Mouse (Mus musculus) limb, embryonic 12.5 days (tissue): Measurements from ENCODE around the gene Dysf. TPM values are rescaled to one million over a fixed set of nuclear protein-coding genes. Genes with fewer than 3 reads are reported as not detected.

Experiments used
- ATAC-seq: fragments of 200-750 bp; cut with Nextera tagmentation; 2 replicates; pipeline ENCODE4 v1.8.0; 2017; ENCODE audit warnings: low read depth, moderate TSS enrichment; ENCODE audit not compliant: insufficient number of reproducible peaks, insufficient read depth, low FRiP score, low TSS enrichment
- H3K27ac ChIP-seq: fragments of 300-500 bp; sonication (generic); 2 replicates; pipeline ENCODE4 v1.5.1; 2016; ENCODE audit warnings: mild to moderate bottlenecking, moderate library complexity
- H3K27me3 ChIP-seq: fragments of 300-500 bp; sonication (generic); 2 replicates; pipeline ENCODE4 v1.6.1; 2016; ENCODE audit warnings: mild to moderate bottlenecking, moderate library complexity
- H3K36me3 ChIP-seq: fragments of 300-500 bp; sonication (generic); 2 replicates; pipeline ENCODE4 v1.6.1; 2016; ENCODE audit warnings: mild to moderate bottlenecking, moderate library complexity
- H3K4me1 ChIP-seq: fragments of 300-500 bp; sonication (generic); replicated peaks from 2 replicates; pipeline ENCODE4 v1.6.1; 2016
- H3K4me2 ChIP-seq: fragments of 300-500 bp; sonication (generic); 2 replicates; pipeline ENCODE4 v1.6.1; 2016; ENCODE audit warnings: mild to moderate bottlenecking, moderate library complexity
- H3K4me3 ChIP-seq: fragments of 300-500 bp; sonication (generic); replicated peaks from 2 replicates; pipeline ENCODE4 v1.5.1; 2016; ENCODE audit warnings: mild to moderate bottlenecking
- H3K9ac ChIP-seq: fragments of 300-500 bp; sonication (generic); replicated peaks from 2 replicates; pipeline ENCODE4 v1.6.1; 2016; ENCODE audit warnings: mild to moderate bottlenecking, moderate library complexity
- H3K9me3 ChIP-seq: fragments of 300-500 bp; sonication (generic); 2 replicates; pipeline ENCODE4 v1.6.1; 2016; ENCODE audit warnings: mild to moderate bottlenecking, moderate library complexity
- WGBS: fragments of 180-500 bp; shearing (Covaris S2); methylation state at CpG from one replicate; pipeline ENCODE4 v1.1.7; 2016; 5-methylcytosine and 5-hydroxymethylcytosine counted together
- polyA plus RNA-seq: library from polyadenylated mRNA; unstranded; fragments of >200 nt; fragmentation: Nextera tagmentation; extraction: Ambion mirVana; gene quantifications from 2 replicates; pipeline ENCODE4 v1.2.1, GENCODE M21; 2016

Gene Dysf
- polyA plus RNA-seq, 1 experiment from 2014 or later: 13.3 TPM

DNA sequence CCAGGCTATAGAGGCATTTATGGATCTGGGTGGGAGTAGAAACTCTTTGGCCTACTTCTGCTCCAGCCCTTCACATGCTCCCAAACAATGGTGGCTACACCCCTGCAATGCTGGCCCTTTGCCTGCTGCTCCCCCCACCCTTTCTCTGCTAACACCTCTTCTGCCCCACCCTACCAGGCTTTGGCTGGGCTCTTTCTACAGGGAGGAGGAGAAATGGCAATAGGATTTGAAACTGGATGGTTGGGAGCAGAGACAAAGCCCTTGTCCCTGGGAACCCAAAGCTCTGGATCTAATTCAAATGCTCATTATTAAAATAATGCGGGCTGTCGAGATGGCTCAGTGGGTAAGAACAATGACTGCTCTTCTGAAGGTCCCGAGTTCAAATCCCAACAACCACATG is 72.2 kb downstream of the Dysf start:
- no peaks in the 10 kb centered on the region for H3K27me3 ChIP-seq
- H3K4me2 ChIP-seq: no peak overlapping the region
- H3K4me1 ChIP-seq: peaks cover 10% of the 10 kb centered on the region
- H3K27ac ChIP-seq: no peak overlapping the region
- no peaks in the 10 kb centered on the region for H3K9me3 ChIP-seq
- H3K9ac ChIP-seq: no peak overlapping the region
- H3K4me3 ChIP-seq: no peak overlapping the region
- 89% methylated on average over 3 of the region's 3 CpGs for WGBS
- H3K36me3 ChIP-seq: no peaks in the 10 kb centered on the region
- ATAC-seq: no peak

DNA sequence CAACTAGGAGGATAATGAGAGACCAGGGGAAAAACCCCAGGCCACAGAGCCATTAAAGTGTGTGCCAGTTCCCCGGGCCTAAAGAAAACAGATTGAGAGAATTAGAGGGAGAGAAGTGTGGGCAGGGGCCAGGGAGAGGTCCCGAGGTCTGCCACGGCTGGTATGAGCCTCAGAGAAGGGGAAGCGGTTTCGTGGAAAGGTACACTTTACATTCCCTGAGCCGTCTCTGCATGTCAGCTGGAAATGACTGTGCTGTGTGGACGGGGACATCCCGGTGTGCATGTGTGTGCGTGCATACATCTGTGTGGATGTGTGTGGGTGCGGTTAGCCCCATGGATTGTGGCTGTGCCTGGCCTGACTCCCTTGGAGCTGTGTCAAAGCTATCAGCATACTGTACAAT is 76.4 kb downstream of the Dysf start:
- Histone ChIP-seq H3K4me1 (peaks cover 10% of the 10 kb centered on the region), H3K36me3 (no peaks in the 10 kb centered on the region), H3K4me3 (no peak overlapping the region), H3K9ac (no peak overlapping the region), H3K27ac (0 out of 2 replicates have a peak overlapping the region, but pooled peaks have one; percentile 31), H3K9me3 (0 out of 2 replicates have a peak, but pooled peaks cover under 1% of the 10 kb centered on the region), H3K27me3 (no peaks in the 10 kb centered on the region), H3K4me2 (no peak overlapping the region)
- WGBS: 51% methylated on average over 10 of the region's 10 CpGs
- no peak for ATAC-seq

DNA sequence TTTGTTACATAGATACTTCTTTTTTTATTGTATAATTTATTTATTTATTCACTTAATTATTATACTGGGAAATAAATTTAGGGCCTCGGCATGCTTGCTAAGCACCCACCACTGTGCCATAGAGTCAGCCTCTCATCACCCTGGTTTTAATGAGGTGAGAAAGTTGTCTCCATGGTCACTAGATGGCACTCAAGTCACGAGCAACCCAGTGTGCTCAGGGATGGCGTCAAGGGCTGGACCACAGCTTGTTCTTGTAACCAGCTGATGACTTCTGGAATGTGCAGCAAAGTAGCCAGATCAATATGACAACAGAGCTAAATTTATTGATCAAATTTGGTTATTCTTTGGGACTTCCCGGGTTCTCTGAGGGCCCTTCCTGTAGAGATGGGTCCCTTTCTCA is 85.1 kb downstream of the Dysf start:
- no peak overlapping the region for H3K27ac ChIP-seq
- H3K27me3 ChIP-seq: no peaks in the 10 kb centered on the region
- peaks cover 29% of the 10 kb centered on the region for H3K4me1 ChIP-seq
- H3K4me3 ChIP-seq: no peak overlapping the region
- H3K9me3 ChIP-seq: 0 out of 2 replicates have a peak, but pooled peaks cover 2% of the 10 kb centered on the region
- WGBS: 11% methylated on average over 4 of the region's 4 CpGs
- no peak overlapping the region for H3K9ac ChIP-seq
- no peaks in the 10 kb centered on the region for H3K36me3 ChIP-seq
- ATAC-seq: 0 out of 2 replicates have a peak, but pooled peaks have one; percentile 20
- no peak overlapping the region for H3K4me2 ChIP-seq

DNA sequence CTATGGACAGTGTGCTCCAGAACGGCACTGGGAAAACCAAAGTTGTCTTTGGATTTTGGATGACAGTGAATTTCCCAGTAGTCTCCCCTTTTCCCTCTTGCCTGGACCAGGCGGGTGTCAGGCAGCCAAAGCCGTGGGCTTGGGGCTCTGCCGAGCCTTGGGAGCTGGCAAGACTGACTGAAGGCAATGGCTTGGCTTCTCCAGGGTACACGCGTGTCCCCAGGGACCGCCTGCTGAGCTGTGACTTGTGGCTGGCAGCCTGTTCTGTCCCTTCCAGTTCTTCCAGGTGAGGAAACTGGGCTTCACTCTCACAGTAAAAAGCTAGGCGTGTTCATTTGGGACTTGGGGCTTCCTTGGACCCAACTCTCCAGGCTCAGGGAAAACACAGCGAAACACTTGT is 86.1 kb downstream of the Dysf start:
- Histone ChIP-seq H3K36me3 (no peaks in the 10 kb centered on the region), H3K4me2 (no peak overlapping the region), H3K27ac (no peak overlapping the region), H3K9ac (no peak overlapping the region), H3K9me3 (0 out of 2 replicates have a peak, but pooled peaks cover 2% of the 10 kb centered on the region), H3K4me1 (peaks cover 36% of the 10 kb centered on the region), H3K27me3 (no peaks in the 10 kb centered on the region), H3K4me3 (no peak overlapping the region)
- ATAC-seq: no peak
- WGBS: 86% methylated on average over 9 of the region's 9 CpGs

DNA sequence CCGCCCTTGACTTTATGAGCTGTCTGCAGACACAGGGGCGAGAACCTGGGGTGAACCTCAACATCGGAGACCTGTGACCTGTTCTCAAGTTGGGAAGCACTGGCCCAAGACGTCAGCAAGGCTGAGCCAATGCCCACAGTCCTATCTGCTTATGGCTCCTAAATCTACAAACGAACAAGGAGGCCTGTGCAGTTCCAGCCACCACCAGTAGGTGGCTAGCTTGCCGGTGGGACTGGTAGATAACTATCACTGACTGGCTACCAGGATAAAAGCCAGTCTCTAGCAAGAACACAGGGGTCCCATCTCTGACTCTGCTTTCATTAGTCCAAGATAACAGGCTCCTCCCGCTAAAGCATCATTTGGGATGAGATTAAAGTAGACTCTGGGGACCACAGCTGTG is 86.6 kb downstream of the Dysf start:
- Histone ChIP-seq H3K27me3 (no peaks in the 10 kb centered on the region), H3K9me3 (no peaks in the 10 kb centered on the region), H3K4me1 (peaks cover 41% of the 10 kb centered on the region), H3K27ac (no peak overlapping the region), H3K4me3 (no peak overlapping the region), H3K36me3 (no peaks in the 10 kb centered on the region), H3K4me2 (no peak overlapping the region), H3K9ac (no peak overlapping the region)
- 19% methylated on average over 7 of the region's 7 CpGs for WGBS
- ATAC-seq: no peak

DNA sequence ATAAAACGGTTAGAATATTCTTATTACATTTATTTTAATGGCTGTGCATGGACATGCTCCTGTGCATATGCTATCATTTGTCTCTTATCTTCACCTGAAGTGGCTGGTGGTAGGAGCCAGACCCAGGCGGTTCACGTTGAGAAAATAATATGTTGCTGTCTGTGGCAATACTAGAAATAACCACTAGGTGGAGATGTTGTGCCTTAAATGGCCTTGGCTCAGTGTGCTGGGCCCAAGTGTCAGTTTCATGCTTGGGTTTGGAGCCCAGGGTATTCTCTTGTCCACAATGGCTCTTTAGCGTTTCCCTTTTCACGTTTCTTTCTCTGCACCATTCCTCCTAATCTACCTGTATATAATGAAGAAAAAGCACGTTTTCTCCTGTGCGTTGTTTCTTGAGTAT is 87.5 kb downstream of the Dysf start:
- Histone ChIP-seq H3K4me3 (no peak overlapping the region), H3K36me3 (no peaks in the 10 kb centered on the region), H3K9me3 (no peaks in the 10 kb centered on the region), H3K4me1 (peaks cover 44% of the 10 kb centered on the region), H3K27me3 (no peaks in the 10 kb centered on the region), H3K4me2 (no peak overlapping the region), H3K27ac (peak overlapping the region; percentile 47; the same call in 1 of the 2 replicates), H3K9ac (no peak overlapping the region)
- peak; percentile 38; the same call in 1 of the 2 replicates for ATAC-seq
- WGBS: 8% methylated on average over 7 of the region's 7 CpGs

DNA sequence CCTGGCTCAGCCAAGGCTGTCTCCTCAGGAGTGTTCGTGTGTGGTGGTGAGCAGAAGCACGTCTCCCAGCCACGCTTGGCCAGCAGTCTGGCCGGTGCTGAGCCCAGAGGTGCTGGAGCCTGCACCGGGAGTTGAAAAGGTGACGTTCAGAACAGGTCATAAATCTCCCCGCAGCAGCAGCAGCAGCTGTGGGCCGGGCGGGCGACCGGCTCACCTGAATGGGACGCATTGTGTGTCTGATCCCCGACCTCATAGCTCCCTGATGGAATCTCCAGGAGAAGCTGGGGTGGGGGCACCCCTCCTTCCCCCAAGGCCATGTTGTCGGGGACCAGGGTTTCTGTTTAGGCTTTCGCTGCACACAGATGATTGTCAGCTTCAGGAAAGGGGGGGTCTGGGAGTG is 93.6 kb downstream of the Dysf start:
- Histone ChIP-seq H3K27me3 (no peaks in the 10 kb centered on the region), H3K4me3 (no peak overlapping the region), H3K36me3 (no peaks in the 10 kb centered on the region), H3K4me2 (peak overlapping the region; percentile 26), H3K27ac (peak overlapping the region; percentile 77), H3K9me3 (no peaks in the 10 kb centered on the region), H3K4me1 (peaks cover 76% of the 10 kb centered on the region), H3K9ac (no peak overlapping the region)
- 11% methylated on average over 15 of the region's 15 CpGs for WGBS
- no peak for ATAC-seq

DNA sequence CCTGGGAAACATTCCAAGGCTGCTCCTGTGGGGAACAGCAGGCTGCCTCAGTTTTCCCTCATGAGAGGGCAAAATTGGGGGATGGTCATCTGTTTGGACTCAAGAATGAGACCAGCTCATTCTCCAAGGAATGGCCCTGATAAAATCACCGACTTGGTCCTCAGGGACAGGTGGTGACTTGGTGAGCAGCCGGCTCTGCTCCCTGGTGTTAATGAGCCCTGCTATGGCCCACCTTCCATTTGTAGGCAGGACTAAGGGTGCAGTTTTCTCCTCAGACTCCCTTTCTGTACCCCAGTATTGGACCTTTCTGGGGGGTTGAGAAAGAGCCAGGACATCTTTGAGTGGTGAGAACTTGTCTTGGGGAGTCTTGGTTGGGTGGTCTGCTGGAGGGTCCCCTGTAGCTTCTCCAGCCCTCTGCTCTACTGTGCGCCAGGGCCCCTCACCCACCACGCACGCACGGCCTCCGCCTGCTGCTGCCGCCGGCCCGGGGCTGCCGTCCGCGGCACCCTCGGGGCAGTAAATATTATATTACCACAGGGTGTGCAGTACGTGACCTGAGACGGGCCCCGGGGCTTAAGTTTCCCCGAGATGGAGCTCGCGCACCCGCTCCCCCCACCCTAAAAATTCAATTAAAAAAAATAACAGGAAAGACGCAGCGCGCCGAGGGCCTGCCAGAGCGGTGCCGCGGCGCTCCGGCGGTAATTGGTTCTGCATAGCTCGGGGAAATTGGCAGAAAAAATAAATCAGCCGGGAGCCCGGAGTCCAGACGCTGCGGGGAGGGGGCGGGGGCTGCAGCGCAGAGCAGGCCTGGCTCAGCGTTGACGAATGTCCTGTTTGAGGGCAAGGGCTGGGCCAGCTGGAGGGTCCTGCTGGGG is 97.0 kb downstream of the Dysf start:
- Histone ChIP-seq H3K36me3 (no peaks in the 10 kb centered on the region), H3K9me3 (no peaks in the 10 kb centered on the region), H3K9ac (peak overlapping the region; percentile 32; the same call in 1 of the 2 replicates), H3K4me1 (peaks cover 66% of the 10 kb centered on the region), H3K27ac (peak overlapping the region; percentile 97), H3K27me3 (no peaks in the 10 kb centered on the region), H3K4me3 (peak overlapping the region; percentile 28), H3K4me2 (peak overlapping the region; percentile 62)
- WGBS: 4% methylated on average over 40 of the region's 40 CpGs
- peak; percentile 85 for ATAC-seq

DNA sequence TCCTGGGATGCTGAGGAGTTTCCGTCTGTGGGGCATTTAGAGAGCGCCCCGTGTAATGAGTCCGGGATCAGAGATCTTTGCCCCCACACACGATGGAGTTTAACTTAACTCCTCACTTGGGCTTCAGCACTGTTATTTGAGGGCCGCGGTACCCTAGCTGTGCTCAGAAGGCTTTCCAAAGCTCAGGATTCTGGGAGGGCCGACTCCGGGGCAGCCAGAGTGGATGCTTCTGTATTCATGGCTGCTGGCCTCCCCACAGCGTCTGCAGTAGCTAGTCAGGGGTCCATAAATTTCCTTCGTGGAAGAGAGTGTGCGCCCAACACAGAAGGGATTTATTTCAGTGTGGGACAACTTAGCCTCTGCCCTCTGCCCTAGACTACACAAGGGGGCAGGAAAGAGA is 97.7 kb downstream of the Dysf start:
- Histone ChIP-seq H3K27ac (peak overlapping the region; percentile 97), H3K9ac (no peak overlapping the region), H3K4me2 (peak overlapping the region; percentile 62), H3K4me1 (peaks cover 62% of the 10 kb centered on the region), H3K9me3 (no peaks in the 10 kb centered on the region), H3K36me3 (no peaks in the 10 kb centered on the region), H3K27me3 (no peaks in the 10 kb centered on the region), H3K4me3 (peak overlapping the region; percentile 28)
- ATAC-seq: peak; percentile 18; the same call in 1 of the 2 replicates
- WGBS: 3% methylated on average over 12 of the region's 12 CpGs

DNA sequence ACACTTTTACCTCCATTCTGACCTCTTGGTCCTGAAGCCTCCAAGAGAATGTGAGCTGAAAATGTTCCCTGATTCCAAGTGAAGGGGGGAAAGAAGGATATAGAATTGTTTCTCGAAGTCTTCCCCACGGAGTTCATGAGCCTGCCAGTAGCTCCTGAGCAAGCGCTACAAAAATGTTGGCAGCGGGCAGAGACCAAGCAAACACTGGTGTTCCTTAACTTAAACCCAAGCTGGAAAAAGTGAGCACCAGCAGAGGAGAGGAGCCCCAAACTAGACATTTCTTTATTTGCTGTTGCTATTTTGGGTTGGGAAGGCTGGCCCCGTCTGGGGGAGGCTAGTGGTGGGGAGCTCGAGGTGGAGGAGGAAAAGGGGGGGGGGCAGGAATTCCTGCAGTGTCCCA is 102.0 kb downstream of the Dysf start:
- Histone ChIP-seq H3K4me2 (no peak overlapping the region), H3K4me1 (peaks cover 25% of the 10 kb centered on the region), H3K4me3 (no peak overlapping the region), H3K9me3 (no peaks in the 10 kb centered on the region), H3K27ac (0 out of 2 replicates have a peak overlapping the region, but pooled peaks have one; percentile 25), H3K27me3 (no peaks in the 10 kb centered on the region), H3K9ac (no peak overlapping the region), H3K36me3 (no peaks in the 10 kb centered on the region)
- no peak for ATAC-seq
- WGBS: 77% methylated on average over 6 of the region's 6 CpGs

DNA sequence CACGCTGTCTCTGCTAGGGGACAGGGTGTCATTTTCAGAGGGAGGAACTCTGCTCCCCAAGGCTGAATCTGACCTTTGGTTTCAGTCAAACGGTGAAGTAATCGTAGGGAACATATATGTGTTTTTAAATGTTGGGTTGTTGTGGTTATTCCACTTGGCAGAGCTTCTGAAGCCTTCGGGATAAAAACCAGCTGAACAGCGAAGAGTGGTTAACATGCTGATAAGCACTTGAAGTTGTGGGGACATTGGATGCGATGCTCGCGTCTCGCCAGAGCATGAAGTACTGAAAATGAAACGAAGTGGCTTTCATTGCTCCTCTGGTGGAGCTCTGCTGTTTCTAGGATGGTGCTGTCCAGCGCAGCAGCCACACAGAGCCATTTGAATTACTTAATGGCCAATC is 102.7 kb downstream of the Dysf start:
- Histone ChIP-seq H3K9ac (no peak overlapping the region), H3K4me2 (no peak overlapping the region), H3K27me3 (no peaks in the 10 kb centered on the region), H3K36me3 (no peaks in the 10 kb centered on the region), H3K4me3 (no peak overlapping the region), H3K9me3 (no peaks in the 10 kb centered on the region), H3K27ac (no peak overlapping the region), H3K4me1 (peaks cover 24% of the 10 kb centered on the region)
- no peak for ATAC-seq
- WGBS: 90% methylated on average over 11 of the region's 11 CpGs
